Mouse (Mus musculus) lung, embryonic 15.5 days (tissue): ENCODE measurements at regions not wholly inside any gene's neighbourhood (a gene's known extent, or its start where the extent isn't known, plus 50 kb on each side); places are given as distances from the start of the nearest gene placed in this dataset.

Experiments
- ATAC-seq: fragments of 200-750 bp; cut with Nextera tagmentation; 2 replicates; pipeline ENCODE4 v1.8.0; 2017; ENCODE audit warnings: moderate number of reproducible peaks, borderline replicate concordance; ENCODE audit not compliant: low FRiP score, low TSS enrichment; ENCODE audit errors: extremely low read depth
- H3K27ac ChIP-seq: fragments of 300-500 bp; sonication (generic); 2 replicates; pipeline ENCODE4 v1.5.1; 2015; ENCODE audit warnings: moderate library complexity, mild to moderate bottlenecking, inconsistent platforms
- H3K27me3 ChIP-seq: fragments of 300-500 bp; sonication (generic); 2 replicates; pipeline ENCODE4 v1.6.1; 2015; ENCODE audit warnings: inconsistent platforms
- H3K36me3 ChIP-seq: fragments of 300-500 bp; sonication (generic); 2 replicates; pipeline ENCODE4 v1.6.1; 2015; ENCODE audit warnings: inconsistent platforms
- H3K4me1 ChIP-seq: fragments of 300-500 bp; sonication (generic); 2 replicates; pipeline ENCODE4 v1.6.1; 2015; ENCODE audit warnings: inconsistent platforms
- H3K4me2 ChIP-seq: fragments of 300-500 bp; sonication (generic); 2 replicates; pipeline ENCODE4 v1.6.1; 2015; ENCODE audit warnings: inconsistent platforms, mild to moderate bottlenecking, moderate library complexity
- H3K4me3 ChIP-seq: fragments of 300-500 bp; sonication (generic); 2 replicates; pipeline ENCODE4 v1.5.1; 2015; ENCODE audit warnings: mild to moderate bottlenecking, inconsistent platforms
- H3K9ac ChIP-seq: fragments of 300-500 bp; sonication (generic); 2 replicates; pipeline ENCODE4 v1.6.1; 2015; ENCODE audit warnings: inconsistent platforms
- H3K9me3 ChIP-seq: fragments of 300-500 bp; sonication (generic); 2 replicates; pipeline ENCODE4 v1.6.1; 2016; ENCODE audit warnings: inconsistent platforms
- WGBS: fragments of 180-500 bp; shearing (Covaris S2); methylation state at CpG from one replicate; pipeline ENCODE4 v1.1.7; 2015; 5-methylcytosine and 5-hydroxymethylcytosine counted together

- no peak overlapping the region for H3K27ac ChIP-seq
- 69% methylated on average over 3 of the region's 3 CpGs for WGBS
- no peaks in the 10 kb centered on the region for H3K9me3 ChIP-seq
- no peaks in the 10 kb centered on the region for H3K36me3 ChIP-seq
- no peaks in the 10 kb centered on the region for H3K27me3 ChIP-seq
- no peak overlapping the region for H3K4me3 ChIP-seq
- H3K4me2 ChIP-seq: no peak overlapping the region
- no peak overlapping the region for H3K9ac ChIP-seq
- no peaks in the 10 kb centered on the region for H3K4me1 ChIP-seq
- ATAC-seq: no peak
These were observed 370.5 kb upstream of the Npvf start for GRCm38 (mm10) chr6:51024756-51025155.

GRCm38 (mm10) chr6:51025411-51025810 lies 371.2 kb upstream of the Npvf start:
- WGBS: 57% methylated on average over 3 of the region's 3 CpGs
- no peak overlapping the region for H3K27ac ChIP-seq
- ATAC-seq: no peak
- no peak overlapping the region for H3K9ac ChIP-seq
- H3K4me3 ChIP-seq: no peak overlapping the region
- H3K4me1 ChIP-seq: no peaks in the 10 kb centered on the region
- no peaks in the 10 kb centered on the region for H3K36me3 ChIP-seq
- no peaks in the 10 kb centered on the region for H3K9me3 ChIP-seq
- H3K27me3 ChIP-seq: no peaks in the 10 kb centered on the region
- H3K4me2 ChIP-seq: no peak overlapping the region

GRCm38 (mm10) chr6:51027296-51027695 lies 373.1 kb upstream of the Npvf start:
- Histone ChIP-seq H3K4me3 (no peak overlapping the region), H3K9me3 (no peaks in the 10 kb centered on the region), H3K27me3 (no peaks in the 10 kb centered on the region), H3K9ac (no peak overlapping the region), H3K36me3 (no peaks in the 10 kb centered on the region), H3K4me1 (no peaks in the 10 kb centered on the region), H3K27ac (no peak overlapping the region), H3K4me2 (no peak overlapping the region)
- 69% methylated on average over 2 of the region's 2 CpGs for WGBS
- no peak for ATAC-seq

- no peak for ATAC-seq
- Histone ChIP-seq H3K4me1 (no peaks in the 10 kb centered on the region), H3K9me3 (no peaks in the 10 kb centered on the region), H3K27ac (no peak overlapping the region), H3K4me3 (no peak overlapping the region), H3K36me3 (no peaks in the 10 kb centered on the region), H3K27me3 (no peaks in the 10 kb centered on the region), H3K4me2 (no peak overlapping the region), H3K9ac (no peak overlapping the region)
- 79% methylated on average over 3 of the region's 3 CpGs for WGBS
These were observed 375.3 kb upstream of the Npvf start for GRCm38 (mm10) chr6:51029516-51029915.

GRCm38 (mm10) chr6:51029953-51030352 lies 375.7 kb upstream of the Npvf start:
- no peaks in the 10 kb centered on the region for H3K36me3 ChIP-seq
- H3K9me3 ChIP-seq: no peaks in the 10 kb centered on the region
- no peak overlapping the region for H3K27ac ChIP-seq
- ATAC-seq: no peak
- H3K4me3 ChIP-seq: no peak overlapping the region
- no peak overlapping the region for H3K9ac ChIP-seq
- WGBS: 70% methylated on average over 3 of the region's 3 CpGs
- no peaks in the 10 kb centered on the region for H3K27me3 ChIP-seq
- no peak overlapping the region for H3K4me2 ChIP-seq
- H3K4me1 ChIP-seq: no peaks in the 10 kb centered on the region

- ATAC-seq: no peak
- Histone ChIP-seq H3K36me3 (no peaks in the 10 kb centered on the region), H3K9me3 (no peaks in the 10 kb centered on the region), H3K4me2 (no peak overlapping the region), H3K4me3 (no peak overlapping the region), H3K9ac (no peak overlapping the region), H3K27ac (no peak overlapping the region), H3K4me1 (peaks cover 18% of the 10 kb centered on the region), H3K27me3 (no peaks in the 10 kb centered on the region)
- WGBS: 85% methylated on average over 6 of the region's 6 CpGs
These were observed 379.6 kb upstream of the Npvf start for GRCm38 (mm10) chr6:51033835-51034234.

- Histone ChIP-seq H3K9ac (no peak overlapping the region), H3K4me2 (no peak overlapping the region), H3K4me3 (no peak overlapping the region), H3K27me3 (no peaks in the 10 kb centered on the region), H3K36me3 (no peaks in the 10 kb centered on the region), H3K4me1 (peaks cover 18% of the 10 kb centered on the region), H3K9me3 (no peaks in the 10 kb centered on the region), H3K27ac (peak overlapping the region; percentile 34; the same call in 1 of the 2 replicates)
- WGBS: 33% methylated on average over 4 of the region's 4 CpGs
- 0 out of 2 replicates have a peak, but pooled peaks have one; percentile 27 for ATAC-seq
These were observed 381.8 kb upstream of the Npvf start for GRCm38 (mm10) chr6:51036074-51036473.

- H3K4me3 ChIP-seq: no peak overlapping the region
- peak; percentile 62; the same call in 1 of the 2 replicates for ATAC-seq
- no peak overlapping the region for H3K4me2 ChIP-seq
- no peaks in the 10 kb centered on the region for H3K9me3 ChIP-seq
- WGBS: 19% methylated on average over 1 of the region's 1 CpGs
- H3K9ac ChIP-seq: no peak overlapping the region
- no peaks in the 10 kb centered on the region for H3K27me3 ChIP-seq
- no peaks in the 10 kb centered on the region for H3K36me3 ChIP-seq
- peaks cover 18% of the 10 kb centered on the region for H3K4me1 ChIP-seq
- H3K27ac ChIP-seq: peak overlapping the region; percentile 30; the same call in 1 of the 2 replicates
These were observed 382.3 kb upstream of the Npvf start for GRCm38 (mm10) chr6:51036553-51036952.

GRCm38 (mm10) chr6:51036956-51037355 lies 382.7 kb upstream of the Npvf start:
- ATAC-seq: peak; percentile 31; the same call in 1 of the 2 replicates
- WGBS: 41% methylated on average over 4 of the region's 4 CpGs
- H3K9ac ChIP-seq: no peak overlapping the region
- H3K4me1 ChIP-seq: peaks cover 18% of the 10 kb centered on the region
- no peaks in the 10 kb centered on the region for H3K27me3 ChIP-seq
- peak overlapping the region; percentile 63 for H3K27ac ChIP-seq
- H3K4me2 ChIP-seq: no peak overlapping the region
- no peaks in the 10 kb centered on the region for H3K9me3 ChIP-seq
- no peak overlapping the region for H3K4me3 ChIP-seq
- H3K36me3 ChIP-seq: no peaks in the 10 kb centered on the region

- no peak for ATAC-seq
- Histone ChIP-seq H3K4me3 (no peak overlapping the region), H3K4me1 (peaks cover 18% of the 10 kb centered on the region), H3K4me2 (no peak overlapping the region), H3K27me3 (no peaks in the 10 kb centered on the region), H3K36me3 (no peaks in the 10 kb centered on the region), H3K27ac (no peak overlapping the region), H3K9me3 (no peaks in the 10 kb centered on the region), H3K9ac (no peak overlapping the region)
- WGBS: 84% methylated on average over 20 of the region's 20 CpGs
These were observed 385.4 kb upstream of the Npvf start for GRCm38 (mm10) chr6:51039486-51040180.

- no peak for ATAC-seq
- Histone ChIP-seq H3K4me2 (no peak overlapping the region), H3K9me3 (no peaks in the 10 kb centered on the region), H3K27me3 (no peaks in the 10 kb centered on the region), H3K36me3 (no peaks in the 10 kb centered on the region), H3K4me1 (0 out of 2 replicates have a peak, but pooled peaks cover 2% of the 10 kb centered on the region), H3K4me3 (no peak overlapping the region), H3K27ac (no peak overlapping the region), H3K9ac (no peak overlapping the region)
- 90% methylated on average over 7 of the region's 7 CpGs for WGBS
These were observed 388.5 kb upstream of the Nfe2l3 start for GRCm38 (mm10) chr6:51043970-51044369.

- Histone ChIP-seq H3K4me3 (no peak overlapping the region), H3K4me2 (no peak overlapping the region), H3K4me1 (0 out of 2 replicates have a peak, but pooled peaks cover 2% of the 10 kb centered on the region), H3K9me3 (no peaks in the 10 kb centered on the region), H3K9ac (no peak overlapping the region), H3K27ac (no peak overlapping the region), H3K36me3 (no peaks in the 10 kb centered on the region), H3K27me3 (no peaks in the 10 kb centered on the region)
- ATAC-seq: no peak
- WGBS: 65% methylated on average over 14 of the region's 14 CpGs
These were observed 387.6 kb upstream of the Nfe2l3 start for GRCm38 (mm10) chr6:51044873-51045272.
